Mouse (Mus musculus) limb, embryonic 11.5 days (tissue): Measurements from ENCODE around the gene Rab4a. TPM values are rescaled to one million over a fixed set of nuclear protein-coding genes. Genes with fewer than 3 reads are reported as not detected.

Experiments used
- ATAC-seq: fragments of 200-750 bp; cut with Nextera tagmentation; 2 replicates; pipeline ENCODE4 v1.8.0; 2017; ENCODE audit warnings: low read depth; ENCODE audit not compliant: insufficient number of reproducible peaks, low FRiP score, low TSS enrichment
- DNase-seq: peaks from one replicate; pipeline ENCODE4 v3.0.0-alpha.2; 2015; ENCODE audit warnings: low spot score
- H3K27ac ChIP-seq: fragments of 300-500 bp; sonication (generic); replicated peaks from 2 replicates; pipeline ENCODE4 v1.5.1; 2014; ENCODE audit warnings: low read depth, mild to moderate bottlenecking, low read length
- H3K27me3 ChIP-seq: fragments of 300-500 bp; sonication (generic); 2 replicates; pipeline ENCODE4 v1.6.1; 2014; ENCODE audit warnings: mild to moderate bottlenecking, low read length, mixed read lengths; ENCODE audit not compliant: control insufficient read depth, insufficient read depth
- H3K36me3 ChIP-seq: fragments of 300-500 bp; sonication (generic); 2 replicates; pipeline ENCODE4 v1.6.1; 2014; ENCODE audit warnings: mild to moderate bottlenecking, low read length, moderate library complexity, mixed read lengths; ENCODE audit not compliant: control insufficient read depth, insufficient read depth
- H3K4me1 ChIP-seq: fragments of 300-500 bp; sonication (generic); 2 replicates; pipeline ENCODE4 v1.6.1; 2014; ENCODE audit warnings: low read length, mixed read lengths; ENCODE audit not compliant: control insufficient read depth, insufficient read depth
- H3K4me2 ChIP-seq: fragments of 300-500 bp; sonication (generic); 2 replicates; pipeline ENCODE4 v1.6.1; 2014; ENCODE audit warnings: low read depth, mild to moderate bottlenecking, moderate library complexity; ENCODE audit not compliant: severe bottlenecking
- H3K4me3 ChIP-seq: fragments of 300-500 bp; sonication (generic); 2 replicates; pipeline ENCODE4 v1.5.1; 2014; ENCODE audit warnings: low read depth, low read length
- H3K9ac ChIP-seq: fragments of 300-500 bp; sonication (generic); 2 replicates; pipeline ENCODE4 v1.6.1; 2014; ENCODE audit warnings: mild to moderate bottlenecking, low read length
- H3K9me3 ChIP-seq: fragments of 300-500 bp; sonication (generic); 2 replicates; pipeline ENCODE4 v1.6.1; 2016; ENCODE audit warnings: low read length; ENCODE audit not compliant: control insufficient read depth
- WGBS: fragments of 180-500 bp; shearing (Covaris S2); extraction: QIAGEN DNeasy Blood & Tissue Kit; methylation state at CpG from one replicate; pipeline ENCODE4 v1.1.7; 2014; 5-methylcytosine and 5-hydroxymethylcytosine counted together
- polyA plus RNA-seq: library from polyadenylated mRNA; unstranded; fragments of >200 nt; fragmentation: Nextera tagmentation; extraction: Ambion mirVana; gene quantifications from 2 replicates; pipeline ENCODE4 v1.2.1, GENCODE M21; 2014

Rab4a gene
- polyA plus RNA-seq, 1 experiment from 2014 or later = 54.6 TPM

GRCm38 (mm10) chr8:123851590-123851989, 45.8 kb downstream of the Rab4a start:
- Histone ChIP-seq H3K9ac (no peak overlapping the region), H3K27me3 (no peaks in the 10 kb centered on the region), H3K9me3 (no peaks in the 10 kb centered on the region), H3K4me1 (no peaks in the 10 kb centered on the region), H3K27ac (no peak overlapping the region), H3K4me3 (no peak overlapping the region), H3K36me3 (no peaks in the 10 kb centered on the region), H3K4me2 (no peak overlapping the region)
- 41% methylated on average over 5 of the region's 5 CpGs for WGBS
- DNase-seq = no peak
- no peak for ATAC-seq

GRCm38 (mm10) chr8:123854252-123854651, 48.5 kb downstream of the Rab4a start:
- ATAC-seq (no peak), DNase-seq (no peak)
- Histone ChIP-seq H3K9ac (no peak overlapping the region), H3K4me2 (no peak overlapping the region), H3K27me3 (no peaks in the 10 kb centered on the region), H3K4me1 (peaks cover 5% of the 10 kb centered on the region), H3K4me3 (no peak overlapping the region), H3K9me3 (no peaks in the 10 kb centered on the region), H3K27ac (no peak overlapping the region), H3K36me3 (no peaks in the 10 kb centered on the region)
- 93% methylated on average over 1 of the region's 1 CpGs for WGBS

- Histone ChIP-seq H3K27ac (no peak overlapping the region), H3K4me1 (peaks cover 5% of the 10 kb centered on the region), H3K9ac (no peak overlapping the region), H3K36me3 (no peaks in the 10 kb centered on the region), H3K9me3 (no peaks in the 10 kb centered on the region), H3K27me3 (no peaks in the 10 kb centered on the region), H3K4me2 (no peak overlapping the region), H3K4me3 (no peak overlapping the region)
- WGBS = 95% methylated on average over 9 of the region's 9 CpGs
- DNase-seq (no peak), ATAC-seq (no peak)
Measured at GRCm38 (mm10) chr8:123854733-123855475, 49.1 kb downstream of the Rab4a start.

- Histone ChIP-seq H3K27ac (no peak overlapping the region), H3K4me2 (no peak overlapping the region), H3K9ac (no peak overlapping the region), H3K27me3 (peaks cover 6% of the 10 kb centered on the region; the same call in 1 of the 2 replicates), H3K36me3 (no peaks in the 10 kb centered on the region), H3K4me1 (peaks cover 5% of the 10 kb centered on the region), H3K9me3 (no peaks in the 10 kb centered on the region), H3K4me3 (no peak overlapping the region)
- 78% methylated on average over 3 of the region's 3 CpGs for WGBS
- no peak for ATAC-seq
- DNase-seq = no peak
Measured at GRCm38 (mm10) chr8:123857361-123857760, 51.6 kb downstream of the Rab4a start.

GRCm38 (mm10) chr8:123858574-123858940, 52.8 kb downstream of the Rab4a start:
- Histone ChIP-seq H3K27ac (no peak overlapping the region), H3K4me1 (peaks cover 5% of the 10 kb centered on the region), H3K27me3 (peaks cover 6% of the 10 kb centered on the region; the same call in 1 of the 2 replicates), H3K9me3 (no peaks in the 10 kb centered on the region), H3K9ac (peak overlapping the region; percentile 68), H3K36me3 (no peaks in the 10 kb centered on the region), H3K4me3 (peak overlapping the region; percentile 97), H3K4me2 (peak overlapping the region; percentile 92)
- WGBS = 0% methylated on average over 17 of the region's 17 CpGs
- ATAC-seq (peak; percentile 19), DNase-seq (no peak)

GRCm38 (mm10) chr8:123858941-123859647, 53.3 kb downstream of the Rab4a start:
- under 1% methylated on average over 79 of the region's 79 CpGs for WGBS
- DNase-seq = peak; percentile 96
- peaks cover 5% of the 10 kb centered on the region for H3K4me1 ChIP-seq
- peak overlapping the region; percentile 68 for H3K9ac ChIP-seq
- peak overlapping the region; percentile 92 for H3K4me2 ChIP-seq
- peaks cover 9% of the 10 kb centered on the region; the same call in 1 of the 2 replicates for H3K27me3 ChIP-seq
- ATAC-seq = peak; percentile 94
- no peaks in the 10 kb centered on the region for H3K36me3 ChIP-seq
- no peak overlapping the region; the same call in 1 of the 2 replicates for H3K27ac ChIP-seq
- H3K4me3 ChIP-seq = peak overlapping the region; percentile 97
- H3K9me3 ChIP-seq = no peaks in the 10 kb centered on the region

- H3K27ac ChIP-seq = no peak within 1 kb of the TSS; the same call in 1 of the 2 replicates
- peaks cover 9% of the 10 kb centered on the region; the same call in 1 of the 2 replicates for H3K27me3 ChIP-seq
- DNase-seq (no peak), ATAC-seq (peak; percentile 62)
- H3K36me3 ChIP-seq = no peaks in the 10 kb centered on the region
- peak within 1 kb of the TSS; percentile 68 for H3K9ac ChIP-seq
- WGBS = under 1% methylated on average over 48 of the region's 48 CpGs
- H3K4me3 ChIP-seq = peak within 1 kb of the TSS; percentile 97
- peaks cover 5% of the 10 kb centered on the region for H3K4me1 ChIP-seq
- peak within 1 kb of the TSS; percentile 92 for H3K4me2 ChIP-seq
- H3K9me3 ChIP-seq = no peaks in the 10 kb centered on the region
Measured at GRCm38 (mm10) chr8:123859648-123860259, 54.0 kb downstream of the Rab4a start, which contains the start of gene Ccsap. Gene Ccsap (minus strand): TSS chr8:123860209.

- H3K4me3 ChIP-seq = no peak overlapping the region; the same call in 1 of the 2 replicates
- ATAC-seq = no peak
Measured at GRCm38 (mm10) chr8:123860386-123860785, 54.6 kb downstream of the Rab4a start.

More at GRCm38 (mm10) chr8:123860386-123860785, 54.6 kb downstream of the Rab4a start:
- Histone ChIP-seq H3K9me3 (no peaks in the 10 kb centered on the region), H3K36me3 (no peaks in the 10 kb centered on the region), H3K4me2 (no peak overlapping the region), H3K9ac (no peak overlapping the region), H3K27ac (no peak overlapping the region), H3K27me3 (peaks cover 9% of the 10 kb centered on the region; the same call in 1 of the 2 replicates), H3K4me1 (peaks cover 5% of the 10 kb centered on the region)
- DNase-seq = no peak
- WGBS = 69% methylated on average over 4 of the region's 4 CpGs
